Mouse (Mus musculus): ENCODE data around the gene Med29. TPM values are rescaled to one million over a fixed set of nuclear protein-coding genes. Genes with fewer than 3 reads are reported as not detected.

Med29 gene
- total and polyA plus RNA-seq, 3 experiments: 11.2 to 17.7 (median 15.4) TPM

GRCm38 (mm10) chr7:28436932-28437570 lies 44.5 kb upstream of the Med29 start, which contains the start of gene Gmfg:
Gmfg (plus strand) TSS chr7:28437447.
- peaks cover 58% of the 10 kb centered on the region for H3K4me1 ChIP-seq (ENCODE audit: insufficient read depth, low read depth, low read length)
- no peaks in the 10 kb centered on the region for H3K27me3 ChIP-seq (ENCODE audit: insufficient read depth, low read length)
- peaks cover 6% of the 10 kb centered on the region for H3K36me3 ChIP-seq (replicated peaks)
- peak within 1 kb of the TSS; percentile 78 for H3K4me3 ChIP-seq (ENCODE audit: low read depth, low read length)
- TF ChIP-seq TAL1 (conservative IDR thresholded peaks at IDR 0.05; ENCODE audit: low read depth, low read length) (no peak), CTCF (IDR thresholded peaks at IDR 0.05; ENCODE audit: low read depth, low read length) (peak; percentile 56; the same call in 1 of the 2 replicates)
- DNase-seq (ENCODE audit: low spot score) (peak; percentile 75), ATAC-seq (ENCODE audit: extremely low read depth, insufficient number of reproducible peaks, low FRiP score, poor library complexity, severe bottlenecking) (peak; percentile 29)
- H3K9me3 ChIP-seq (replicated peaks): no peaks in the 10 kb centered on the region

GRCm38 (mm10) chr7:28436271-28436904 lies 43.9 kb upstream of the Med29 start:
- TF ChIP-seq POLR2AphosphoS5 (IDR thresholded peaks at IDR 0.05; ENCODE audit: insufficient replicate concordance, low read depth, low read length): no peak
- ATAC-seq (ENCODE audit: extremely low read depth, insufficient number of reproducible peaks, low FRiP score, poor library complexity, severe bottlenecking): peak; percentile 96
- DNase-seq (ENCODE audit: low spot score): peak; percentile 97
- Histone ChIP-seq H3K27me3 (ENCODE audit: insufficient read depth, low read length) (no peaks in the 10 kb centered on the region), H3K4me3 (ENCODE audit: low read depth, low read length) (peak overlapping the region; percentile 78), H3K9me3 (replicated peaks) (no peaks in the 10 kb centered on the region), H3K36me3 (replicated peaks) (peaks cover 9% of the 10 kb centered on the region), H3K4me1 (ENCODE audit: insufficient read depth, low read depth, low read length) (peaks cover 59% of the 10 kb centered on the region)

- Histone ChIP-seq H3K4me1 (ENCODE audit: insufficient read depth, low read depth, low read length) (peaks cover 61% of the 10 kb centered on the region), H3K9me3 (replicated peaks) (no peaks in the 10 kb centered on the region), H3K4me3 (ENCODE audit: low read depth, low read length) (peak overlapping the region; percentile 78), H3K36me3 (replicated peaks) (peaks cover 13% of the 10 kb centered on the region), H3K27me3 (ENCODE audit: insufficient read depth, low read length) (no peaks in the 10 kb centered on the region)
- DNase-seq (ENCODE audit: low spot score): no peak
- no peak for ATAC-seq (ENCODE audit: extremely low read depth, insufficient number of reproducible peaks, low FRiP score, poor library complexity, severe bottlenecking)
- no peak for TF ChIP-seq TAL1 (conservative IDR thresholded peaks at IDR 0.05; ENCODE audit: low read depth, low read length)
- TF ChIP-seq POLR2AphosphoS5 (IDR thresholded peaks at IDR 0.05; ENCODE audit: insufficient replicate concordance, low read depth, low read length): no peak
- no peak for TF ChIP-seq GATA2 (IDR thresholded peaks at IDR 0.05; ENCODE audit: borderline replicate concordance, low read depth, low read length)
- no peak for TF ChIP-seq GATA1 (IDR thresholded peaks at IDR 0.05; ENCODE audit: borderline replicate concordance, low read length)
- TF ChIP-seq CTCF (IDR thresholded peaks at IDR 0.05; ENCODE audit: low read depth, low read length): no peak
Observed at GRCm38 (mm10) chr7:28435660-28436259, 43.3 kb upstream of the Med29 start.

GRCm38 (mm10) chr7:28432252-28432651 lies 39.7 kb upstream of the Med29 start:
- ATAC-seq (ENCODE audit: extremely low read depth, insufficient number of reproducible peaks, low FRiP score, poor library complexity, severe bottlenecking) (no peak; the same call in 1 of the 2 replicates), DNase-seq (ENCODE audit: low spot score) (no peak)
- no peak overlapping the region for H3K4me3 ChIP-seq (ENCODE audit: low read depth, low read length)
- TF ChIP-seq TAL1 (conservative IDR thresholded peaks at IDR 0.05; ENCODE audit: low read depth, low read length) (peak; percentile 74), GATA2 (IDR thresholded peaks at IDR 0.05; ENCODE audit: borderline replicate concordance, low read depth, low read length) (no peak), CTCF (IDR thresholded peaks at IDR 0.05; ENCODE audit: low read depth, low read length) (no peak), POLR2AphosphoS5 (IDR thresholded peaks at IDR 0.05; ENCODE audit: insufficient replicate concordance, low read depth, low read length) (no peak)
- H3K27me3 ChIP-seq (ENCODE audit: insufficient read depth, low read length): no peaks in the 10 kb centered on the region
- peaks cover 58% of the 10 kb centered on the region for H3K4me1 ChIP-seq (ENCODE audit: insufficient read depth, low read depth, low read length)
- H3K36me3 ChIP-seq (replicated peaks): peaks cover 38% of the 10 kb centered on the region
- H3K9me3 ChIP-seq (replicated peaks): no peaks in the 10 kb centered on the region

- Histone ChIP-seq H3K9me3 (replicated peaks) (no peaks in the 10 kb centered on the region), H3K4me1 (ENCODE audit: insufficient read depth, low read depth, low read length) (peaks cover 48% of the 10 kb centered on the region), H3K36me3 (replicated peaks) (peaks cover 48% of the 10 kb centered on the region), H3K27me3 (ENCODE audit: insufficient read depth, low read length) (no peaks in the 10 kb centered on the region), H3K4me3 (ENCODE audit: low read depth, low read length) (no peak overlapping the region)
- TF ChIP-seq GATA2 (IDR thresholded peaks at IDR 0.05; ENCODE audit: borderline replicate concordance, low read depth, low read length): no peak
- no peak for TF ChIP-seq TAL1 (conservative IDR thresholded peaks at IDR 0.05; ENCODE audit: low read depth, low read length)
- no peak for DNase-seq (ENCODE audit: low spot score)
- ATAC-seq (ENCODE audit: extremely low read depth, insufficient number of reproducible peaks, low FRiP score, poor library complexity, severe bottlenecking): no peak
Observed at GRCm38 (mm10) chr7:28430512-28430911, 38.0 kb upstream of the Med29 start.

GRCm38 (mm10) chr7:28427738-28428137 lies 35.2 kb upstream of the Med29 start:
- Histone ChIP-seq H3K36me3 (replicated peaks) (peaks cover 62% of the 10 kb centered on the region), H3K9me3 (replicated peaks) (no peaks in the 10 kb centered on the region), H3K4me3 (ENCODE audit: low read depth, low read length) (no peak overlapping the region), H3K4me1 (ENCODE audit: insufficient read depth, low read depth, low read length) (peaks cover 27% of the 10 kb centered on the region), H3K27me3 (ENCODE audit: insufficient read depth, low read length) (no peaks in the 10 kb centered on the region)
- ATAC-seq (ENCODE audit: extremely low read depth, insufficient number of reproducible peaks, low FRiP score, poor library complexity, severe bottlenecking) (no peak), DNase-seq (ENCODE audit: low spot score) (no peak)
- TF ChIP-seq TAL1 (conservative IDR thresholded peaks at IDR 0.05; ENCODE audit: low read depth, low read length) (no peak), GATA1 (IDR thresholded peaks at IDR 0.05; ENCODE audit: borderline replicate concordance, low read length) (no peak), CTCF (IDR thresholded peaks at IDR 0.05; ENCODE audit: low read depth, low read length) (no peak), POLR2AphosphoS5 (IDR thresholded peaks at IDR 0.05; ENCODE audit: insufficient replicate concordance, low read depth, low read length) (no peak), GATA2 (IDR thresholded peaks at IDR 0.05; ENCODE audit: borderline replicate concordance, low read depth, low read length) (no peak)

Measured in G1E (cell line).